Mouse (Mus musculus) heart, embryonic 14.5 days (tissue): ENCODE measurements around the gene Atg9b. TPM values are rescaled to one million over a fixed set of nuclear protein-coding genes. Genes with fewer than 3 reads are reported as not detected.

ENCODE experiments used
- polyA plus RNA-seq: library from polyadenylated mRNA; unstranded; fragments of >200 nt; fragmentation: Nextera tagmentation; extraction: Ambion mirVana; gene quantifications from 2 replicates; pipeline ENCODE4 v1.2.1, GENCODE M21; 2014

The Atg9b gene
- polyA plus RNA-seq, 1 experiment from 2014 or later: 1.5 TPM

Other genes with a start within 250 kb of the Atg9b start
- gene Nupl2, start 227.2 kb downstream of the Atg9b start, polyA plus RNA-seq: 15.2 and 17.1 TPM in 2 replicates
- 23.5 and 32.9 TPM in 2 replicates for gene Kcnh2, start 40.5 kb downstream of the Atg9b start, polyA plus RNA-seq
- 27.7 and 28.2 TPM in 2 replicates for gene Nos3, start 27.3 kb downstream of the Atg9b start, polyA plus RNA-seq
- 52.7 and 56.1 TPM in 2 replicates for gene Abcb8, start 1.5 kb upstream of the Atg9b start, polyA plus RNA-seq
- 0.12 TPM in 1 of 2 replicates, not detected in the other for gene Asic3, start 21.2 kb upstream of the Atg9b start, polyA plus RNA-seq
- 28.6 and 31.0 TPM in 2 replicates for gene Cdk5, start 31.4 kb upstream of the Atg9b start, polyA plus RNA-seq
- 18.7 and 20.4 TPM in 2 replicates for gene Slc4a2, start 31.7 kb upstream of the Atg9b start, polyA plus RNA-seq
- gene Fastk, start 53.1 kb upstream of the Atg9b start, polyA plus RNA-seq: 157 and 181 TPM in 2 replicates
- gene Tmub1, start 55.7 kb upstream of the Atg9b start, polyA plus RNA-seq: 18.3 and 20.5 TPM in 2 replicates
- 36.7 and 38.7 TPM in 2 replicates for gene Agap3, start 60.0 kb upstream of the Atg9b start, polyA plus RNA-seq
- gene Gbx1, start 135.1 kb upstream of the Atg9b start, polyA plus RNA-seq: 0.05 and 0.07 TPM in 2 replicates
- gene Asb10, start 148.8 kb upstream of the Atg9b start, polyA plus RNA-seq: 5.0 and 6.3 TPM in 2 replicates
- not detected in 2 replicates for gene 4931409K22Rik, start 164.7 kb upstream of the Atg9b start, polyA plus RNA-seq
- gene Abcf2, start 185.3 kb upstream of the Atg9b start, polyA plus RNA-seq: 57.4 and 60.8 TPM in 2 replicates
- 8.6 and 8.9 TPM in 2 replicates for gene Chpf2, start 194.6 kb upstream of the Atg9b start, polyA plus RNA-seq
- 71.0 and 78.4 TPM in 2 replicates for gene Smarcd3, start 232.3 kb upstream of the Atg9b start, polyA plus RNA-seq